Mouse (Mus musculus): ENCODE data around the gene Gm10643. TPM values are rescaled to one million over a fixed set of nuclear protein-coding genes. Genes with fewer than 3 reads are reported as not detected.

Gene Gm10643
- 1.7 TPM for polyA plus RNA-seq (2017; shearing (Covaris generic))

DNA sequence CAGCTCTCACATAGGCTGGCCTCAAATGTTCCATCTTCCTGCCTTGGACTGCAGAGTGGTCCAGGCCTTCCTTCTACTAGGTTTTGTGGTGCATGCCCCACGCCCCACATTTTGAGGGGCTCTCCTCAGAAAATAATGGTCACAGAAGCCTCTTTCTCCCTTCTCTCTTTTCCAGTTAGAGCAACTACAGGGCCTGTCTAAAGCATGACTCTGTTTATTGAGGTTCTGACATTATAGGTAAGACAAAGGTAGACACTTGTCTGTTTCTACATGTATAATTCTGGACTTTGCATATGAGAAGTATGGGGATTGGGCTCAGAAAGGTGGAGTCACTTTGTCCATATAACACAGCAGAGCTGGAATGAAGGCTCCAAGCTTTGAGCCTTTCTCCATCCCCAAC is at the start of gene Gm10643:
Gene Gm10643 (minus strand): TSS at position 101 of the 400 bp plus-strand sequence.

DNA sequence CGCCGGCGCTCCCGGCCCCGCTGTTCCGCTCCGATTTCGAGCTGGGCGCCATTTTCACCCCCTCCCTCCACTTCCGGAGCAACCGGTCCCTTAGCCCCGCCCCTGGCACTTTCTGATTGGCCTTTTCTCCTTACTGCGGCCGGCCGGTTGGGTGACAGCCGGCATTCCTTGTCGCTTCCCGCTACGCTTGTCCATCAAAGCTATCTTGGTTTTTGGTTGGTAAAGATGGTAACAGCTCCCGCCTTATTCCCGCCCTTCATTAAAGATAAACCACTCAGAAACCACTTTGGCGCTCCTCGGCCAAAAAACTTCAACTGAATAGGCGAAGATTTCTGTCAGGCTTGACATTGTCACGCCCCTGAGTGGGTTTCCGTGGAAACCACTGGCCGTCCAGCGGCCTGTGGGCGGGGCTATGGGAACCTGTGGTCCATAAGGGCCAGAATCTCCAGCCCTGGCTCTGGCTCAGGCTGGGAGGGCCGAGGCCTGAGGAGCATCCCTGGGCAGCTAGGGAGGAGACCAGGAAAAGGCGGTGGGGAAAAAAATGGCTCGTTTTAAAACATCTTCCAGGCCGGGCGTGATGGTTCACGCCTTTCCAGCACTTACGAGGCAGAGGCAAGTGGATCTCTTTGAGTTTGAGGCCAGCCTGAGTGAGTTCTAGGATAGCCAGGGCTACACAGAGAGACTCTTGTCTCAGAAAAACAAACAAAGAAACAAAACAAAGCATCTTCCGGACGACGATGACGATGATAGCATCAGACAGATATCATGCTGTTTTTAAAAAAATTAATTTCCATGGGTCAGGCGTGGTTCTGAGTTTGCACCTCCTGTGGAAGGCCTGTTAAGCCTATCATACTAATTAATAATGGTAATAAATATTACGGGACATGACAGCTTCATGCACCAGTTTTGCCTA is 40.0 kb upstream of the Gm10643 start, which contains the start of gene Dcaf15:
Gene Dcaf15 (minus strand): TSS at position 72 of the 913 bp plus-strand sequence.

DNA sequence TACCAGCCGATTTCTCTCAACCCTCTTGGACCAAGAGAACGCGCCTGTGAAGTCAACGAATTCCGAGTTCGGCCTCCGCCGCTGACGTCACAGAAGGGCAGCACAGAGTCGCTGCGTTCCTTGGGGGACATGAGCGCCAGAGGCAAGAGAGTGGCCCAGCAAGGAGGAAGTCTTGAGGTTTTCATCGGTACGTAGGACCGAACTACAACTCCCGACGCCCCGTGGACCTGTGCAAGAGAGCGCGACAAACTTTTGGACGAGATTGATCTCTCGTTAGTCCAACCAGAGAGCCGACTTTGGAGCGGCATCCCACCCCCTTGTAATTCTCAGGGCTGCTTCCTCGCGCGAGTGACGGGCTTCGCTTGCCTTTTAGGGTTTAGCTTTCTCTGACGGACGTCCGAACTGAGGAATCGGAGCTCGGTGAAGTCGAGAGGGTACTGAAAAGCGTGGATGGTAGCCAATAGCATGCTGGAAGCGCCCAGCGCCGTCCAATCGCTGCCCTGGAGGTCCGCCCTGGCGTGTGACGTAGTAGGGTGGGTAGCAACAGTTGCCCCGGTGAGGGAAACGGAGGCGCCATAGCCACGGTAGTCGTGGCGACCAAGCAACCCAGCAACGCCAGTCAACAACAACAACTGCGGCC is 1.5 kb upstream of the Gm10643 start, which contains the start of gene Rfx1:
Gene Rfx1 (plus strand): TSS at position 544 of the 640 bp plus-strand sequence.

DNA sequence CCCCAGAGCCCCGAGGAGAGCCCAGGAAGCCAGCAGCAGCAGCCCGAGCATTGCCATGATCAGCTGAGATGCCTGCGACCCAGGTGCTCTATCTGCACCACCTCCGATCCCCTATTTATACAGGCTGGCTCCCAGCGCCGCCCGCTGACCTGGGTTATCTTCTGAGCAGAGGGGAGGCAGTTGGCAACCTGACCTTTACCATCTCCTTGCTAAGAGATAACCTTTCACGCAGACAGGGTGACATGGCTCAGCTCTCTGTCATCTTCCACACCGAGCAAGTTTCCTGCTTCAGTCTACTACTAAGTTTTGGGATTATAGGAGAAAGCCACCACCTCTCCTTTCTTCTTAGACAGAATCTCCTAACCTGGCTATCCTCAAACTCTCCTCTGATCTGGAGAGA is 20.0 kb downstream of the Gm10643 start, which contains the start of gene Rln3:
Gene Rln3 (minus strand): TSS at position 101 of the 400 bp plus-strand sequence.

DNA sequence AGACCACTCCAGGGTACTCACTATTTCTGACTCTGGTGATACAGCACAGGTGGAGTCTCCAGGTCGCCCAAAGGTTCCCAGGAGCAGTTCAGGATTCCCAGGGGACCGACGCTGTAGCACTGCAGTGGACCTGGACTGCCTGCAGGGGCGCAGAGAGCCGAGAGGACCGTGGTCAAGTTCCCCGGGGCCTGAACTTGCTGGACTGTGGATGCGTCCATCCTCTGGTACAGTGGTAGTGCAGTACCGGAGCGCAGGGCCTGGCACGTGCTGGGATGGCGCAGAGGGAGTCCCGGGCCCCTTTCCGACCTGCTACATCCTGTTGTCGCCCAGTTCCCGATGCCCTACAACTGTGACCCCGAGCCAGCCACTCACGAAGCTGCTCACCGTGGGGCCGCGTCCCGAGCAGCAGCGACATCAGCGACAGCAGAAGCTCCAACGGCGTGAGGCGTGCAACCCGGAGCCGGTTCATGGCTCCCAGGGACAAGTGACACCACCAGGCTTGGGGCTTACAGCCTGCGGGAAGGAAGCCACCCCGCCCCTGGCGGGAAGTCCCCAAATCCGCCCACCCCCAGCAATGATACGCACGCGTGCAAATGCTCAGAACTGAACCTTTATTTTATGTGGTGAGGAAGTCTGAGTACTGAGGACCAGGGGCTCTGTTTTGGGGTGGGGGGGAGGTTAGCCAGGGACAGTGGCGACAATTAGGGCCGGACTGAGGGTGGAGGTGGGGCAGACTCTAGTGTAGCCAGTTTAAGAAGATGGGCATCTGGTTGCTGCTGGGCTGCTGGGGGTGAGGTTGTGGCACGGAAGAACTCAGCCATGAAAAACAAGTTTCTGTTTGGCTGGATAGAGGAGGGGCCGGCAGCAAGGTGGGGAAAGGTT is 22.6 kb downstream of the Gm10643 start, which contains the start of gene Il27ra:
Gene Il27ra (minus strand): TSS at position 524 of the 882 bp plus-strand sequence.

DNA sequence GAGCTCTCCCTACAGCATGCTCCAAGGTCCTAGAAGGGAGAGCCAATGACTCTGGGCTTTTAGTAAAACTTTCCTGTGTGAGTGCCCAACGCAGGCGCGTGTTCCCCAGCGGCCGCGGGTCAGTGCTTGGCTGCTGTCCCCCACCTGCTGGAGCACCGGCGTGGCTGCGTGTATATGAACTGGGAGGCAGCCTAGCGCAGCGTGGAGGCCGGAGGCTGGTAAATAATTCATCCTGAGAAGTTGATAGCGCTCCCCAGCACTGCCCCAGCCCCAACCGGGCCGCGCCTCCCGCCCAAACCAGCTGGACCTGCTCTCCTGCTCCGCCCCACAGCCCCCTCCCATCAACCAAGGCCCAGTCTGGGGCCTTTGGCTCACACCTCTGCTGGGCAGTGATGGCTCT is 43.8 kb downstream of the Gm10643 start, which contains the start of gene Palm3:
Gene Palm3 (plus strand): TSS at position 376 of the 400 bp plus-strand sequence.

Other genes with a start within 250 kb of the Gm10643 start
- 7.7 TPM for gene Adgrl1, start 165.0 kb downstream of the Gm10643 start, polyA plus RNA-seq (2017; shearing (Covaris generic))
- 0.62 TPM for gene Gm10644, start 109.9 kb downstream of the Gm10643 start, polyA plus RNA-seq (2017; shearing (Covaris generic))
- 7.1 TPM for gene Asf1b, start 109.6 kb downstream of the Gm10643 start, polyA plus RNA-seq (2017; shearing (Covaris generic))
- 36.3 TPM for gene Prkaca, start 92.1 kb downstream of the Gm10643 start, polyA plus RNA-seq (2017; shearing (Covaris generic))
- 6.2 TPM for gene Samd1, start 67.5 kb downstream of the Gm10643 start, polyA plus RNA-seq (2017; shearing (Covaris generic))
- not detected for gene 1700067K01Rik, start 63.6 kb downstream of the Gm10643 start, polyA plus RNA-seq (2017; shearing (Covaris generic))
- 1.6 TPM for gene 2210011C24Rik, start 53.0 kb downstream of the Gm10643 start, polyA plus RNA-seq (2017; shearing (Covaris generic))
- gene Palm3, start 43.7 kb downstream of the Gm10643 start, polyA plus RNA-seq (2017; shearing (Covaris generic)) = 7.7 TPM
- gene Il27ra, start 22.5 kb downstream of the Gm10643 start, polyA plus RNA-seq (2017; shearing (Covaris generic)) = 221 TPM
- gene Rln3, start 20.1 kb downstream of the Gm10643 start, polyA plus RNA-seq (2017; shearing (Covaris generic)) = 1.6 TPM
- 34.0 TPM for gene Rfx1, start 1.7 kb upstream of the Gm10643 start, polyA plus RNA-seq (2017; shearing (Covaris generic))
- 31.7 TPM for gene Dcaf15, start 39.6 kb upstream of the Gm10643 start, polyA plus RNA-seq (2017; shearing (Covaris generic))
- gene Podnl1, start 60.9 kb upstream of the Gm10643 start, polyA plus RNA-seq (2017; shearing (Covaris generic)) = 30.8 TPM
- gene Cc2d1a, start 82.8 kb upstream of the Gm10643 start, polyA plus RNA-seq (2017; shearing (Covaris generic)) = 43.2 TPM
- 0.56 TPM for gene 4930432K21Rik, start 82.9 kb upstream of the Gm10643 start, polyA plus RNA-seq (2017; shearing (Covaris generic))
- not detected for gene Nanos3, start 120.1 kb upstream of the Gm10643 start, polyA plus RNA-seq (2017; shearing (Covaris generic))
- 53.2 TPM for gene Zswim4, start 171.9 kb upstream of the Gm10643 start, polyA plus RNA-seq (2017; shearing (Covaris generic))
- gene D8Ertd738e, start 184.6 kb upstream of the Gm10643 start, polyA plus RNA-seq (2017; shearing (Covaris generic)) = 577 TPM
- gene Mri1, start 192.2 kb upstream of the Gm10643 start, polyA plus RNA-seq (2017; shearing (Covaris generic)) = 117 TPM
- 19.3 TPM for gene Ccdc130, start 205.2 kb upstream of the Gm10643 start, polyA plus RNA-seq (2017; shearing (Covaris generic))